Mouse (Mus musculus) cerebellum, adult 2 months (tissue): ENCODE results near the gene Rplp2.

ENCODE experiments used
- CTCF ChIP-seq: fragments of 200-500 bp; IDR thresholded peaks from 2 replicates; pipeline ENCODE4 v1.5.1; 2011; ENCODE audit warnings: low read depth, mild to moderate bottlenecking, control low read depth, low read length, moderate library complexity, borderline replicate concordance; ENCODE audit not compliant: insufficient read depth
- POLR2A ChIP-seq: fragments of 200-500 bp; IDR thresholded peaks from 2 replicates; pipeline ENCODE4 v1.6.1; 2011; ENCODE audit warnings: low read length, control low read depth, borderline replicate concordance; ENCODE audit not compliant: insufficient read depth

- TF ChIP-seq POLR2A (no peak), CTCF (no peak)
These were observed 18.3 kb downstream of the Rplp2 start for GRCm38 (mm10) chr7:141465388-141466044.
